Mouse (Mus musculus) monocyte, adult 59 days (primary cell): ENCODE results near the gene Mcm7. TPM values are rescaled to one million over a fixed set of nuclear protein-coding genes. Genes with fewer than 3 reads are reported as not detected.

Experiments used
- total RNA-seq, 2 experiments: library from RNA; stranded (reverse); gene quantifications; one replicate each; pipeline ENCODE4 v1.2.4; 2023

Mcm7 gene
- total RNA-seq = 10 to 100 TPM; 22.7 to 24.9 TPM

GRCm38 (mm10) chr5:138171695-138172491, at the start of gene Mcm7, which contains the start of gene Ap4m1:
Mcm7 (minus strand) TSS chr5:138172422.
Ap4m1 (plus strand) TSS chr5:138172002.

DNA sequence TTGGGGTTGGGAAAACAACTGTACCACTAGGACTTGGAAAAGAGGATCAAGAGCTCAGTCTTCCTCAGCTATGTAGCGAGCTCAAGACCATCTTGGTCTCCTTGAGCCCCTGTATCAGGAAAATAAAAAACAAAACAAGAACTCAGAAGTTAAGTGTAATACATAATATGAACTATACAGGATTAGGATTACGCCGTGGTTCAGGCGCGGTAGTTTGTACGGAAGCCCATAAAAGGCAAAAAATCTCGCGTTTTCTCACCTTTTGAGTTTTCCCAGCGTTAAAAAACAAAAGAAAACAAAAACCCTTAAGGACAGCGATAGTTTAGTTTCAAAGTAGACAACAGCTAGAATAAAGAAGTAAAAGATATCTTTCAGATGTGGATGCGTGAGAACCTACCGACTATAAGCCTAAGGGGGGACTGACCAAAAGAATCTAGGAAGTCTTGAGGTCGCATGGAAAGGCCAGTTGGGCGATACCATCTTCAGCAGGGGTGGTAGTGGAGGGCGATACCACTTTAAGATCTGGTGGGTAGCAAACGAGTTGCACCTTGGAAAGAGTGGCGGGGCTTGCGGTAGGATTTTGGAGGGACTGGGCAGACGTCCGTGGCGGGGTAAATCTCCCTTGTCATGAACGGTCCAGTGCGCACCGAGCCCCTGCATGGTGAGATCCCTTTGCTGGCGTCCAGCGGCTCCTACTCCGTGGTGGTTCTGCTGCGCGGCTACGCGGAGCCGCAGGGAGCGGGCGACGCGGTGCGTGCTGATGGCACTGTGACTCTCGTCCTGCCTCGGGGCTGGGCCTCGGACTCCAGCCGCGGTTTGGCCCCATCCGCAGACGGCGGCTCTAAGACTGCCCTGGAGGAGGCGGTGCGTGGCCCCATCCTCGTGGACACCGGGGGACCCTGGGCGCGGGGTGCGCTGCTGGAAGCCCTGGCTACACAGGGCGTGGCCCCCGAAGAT, 21.8 kb upstream of the Mcm7 start, which contains the start of gene Mblac1:
Gene Mblac1 (plus strand): TSS at position 544 of the 957 bp plus-strand sequence.

DNA sequence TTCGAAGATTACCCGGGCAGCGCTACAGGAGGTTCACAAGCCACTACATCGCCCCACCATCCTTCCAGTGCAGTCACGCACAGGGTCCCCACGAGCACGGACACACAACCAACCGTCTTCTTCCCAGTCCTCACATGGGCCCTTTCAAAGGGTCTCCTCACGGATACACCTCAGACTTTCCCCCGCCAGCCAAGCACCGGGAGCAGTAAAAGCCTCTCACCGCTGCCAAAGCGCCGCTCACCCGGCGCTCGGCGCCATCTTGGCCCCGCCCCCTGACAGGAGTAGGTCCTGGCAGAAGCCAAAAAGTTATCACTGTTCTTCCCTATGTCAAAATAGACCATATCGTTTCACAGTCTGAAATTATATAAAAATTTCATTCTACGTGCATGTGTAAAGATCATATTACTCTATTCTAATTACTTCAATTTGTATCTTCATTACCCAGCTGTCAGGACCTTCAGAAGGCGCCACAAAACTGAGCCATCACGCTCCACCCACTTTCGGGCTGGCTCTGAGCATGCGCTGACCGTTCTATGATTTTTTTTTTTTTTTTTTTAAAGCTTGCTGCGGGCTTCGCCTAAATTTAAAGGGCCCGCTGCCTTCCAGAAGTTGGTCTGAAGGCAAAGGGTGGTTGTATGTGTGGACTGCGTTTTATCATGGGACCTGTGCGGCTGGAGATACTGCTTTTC, 14.9 kb upstream of the Mcm7 start, which contains the start of the genes Taf6 and Cnpy4:
Gene Taf6 (minus strand): TSS at position 502 of the 689 bp plus-strand sequence.
Gene Cnpy4 (plus strand): TSS at position 536 of the 689 bp plus-strand sequence.

GRCm38 (mm10) chr5:138160842-138161665, 11.2 kb downstream of the Mcm7 start, which contains the start of gene Cops6:
Cops6 (plus strand) TSS chr5:138161071.

DNA sequence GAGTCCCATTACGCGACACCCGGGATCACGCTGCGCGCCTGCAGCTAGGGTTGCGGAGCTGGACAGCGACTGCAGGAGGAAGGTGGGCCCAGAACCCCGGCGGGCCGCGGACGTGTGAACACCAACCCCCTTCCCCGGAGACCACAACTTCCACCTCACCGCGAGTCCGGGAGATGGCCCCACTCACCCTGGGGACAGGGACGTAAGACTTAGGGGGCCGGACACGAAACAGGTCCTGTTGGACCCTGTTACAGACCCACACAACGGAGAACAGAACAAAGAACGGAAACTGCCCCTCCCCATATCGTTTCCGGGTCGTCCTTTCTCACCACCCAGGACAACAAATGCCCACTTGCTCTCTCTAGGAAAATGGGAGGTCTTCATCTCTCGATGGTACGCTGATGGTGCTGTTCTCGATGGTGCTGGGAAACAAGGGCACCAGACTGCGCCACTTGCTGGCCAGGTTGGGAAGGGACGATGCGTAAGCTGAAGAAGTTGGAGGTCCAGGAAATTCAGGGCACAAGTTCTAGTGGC, 16.7 kb downstream of the Mcm7 start, which contains the start of gene Zfp113:
Gene Zfp113 (minus strand): TSS at position 302 of the 534 bp plus-strand sequence.

DNA sequence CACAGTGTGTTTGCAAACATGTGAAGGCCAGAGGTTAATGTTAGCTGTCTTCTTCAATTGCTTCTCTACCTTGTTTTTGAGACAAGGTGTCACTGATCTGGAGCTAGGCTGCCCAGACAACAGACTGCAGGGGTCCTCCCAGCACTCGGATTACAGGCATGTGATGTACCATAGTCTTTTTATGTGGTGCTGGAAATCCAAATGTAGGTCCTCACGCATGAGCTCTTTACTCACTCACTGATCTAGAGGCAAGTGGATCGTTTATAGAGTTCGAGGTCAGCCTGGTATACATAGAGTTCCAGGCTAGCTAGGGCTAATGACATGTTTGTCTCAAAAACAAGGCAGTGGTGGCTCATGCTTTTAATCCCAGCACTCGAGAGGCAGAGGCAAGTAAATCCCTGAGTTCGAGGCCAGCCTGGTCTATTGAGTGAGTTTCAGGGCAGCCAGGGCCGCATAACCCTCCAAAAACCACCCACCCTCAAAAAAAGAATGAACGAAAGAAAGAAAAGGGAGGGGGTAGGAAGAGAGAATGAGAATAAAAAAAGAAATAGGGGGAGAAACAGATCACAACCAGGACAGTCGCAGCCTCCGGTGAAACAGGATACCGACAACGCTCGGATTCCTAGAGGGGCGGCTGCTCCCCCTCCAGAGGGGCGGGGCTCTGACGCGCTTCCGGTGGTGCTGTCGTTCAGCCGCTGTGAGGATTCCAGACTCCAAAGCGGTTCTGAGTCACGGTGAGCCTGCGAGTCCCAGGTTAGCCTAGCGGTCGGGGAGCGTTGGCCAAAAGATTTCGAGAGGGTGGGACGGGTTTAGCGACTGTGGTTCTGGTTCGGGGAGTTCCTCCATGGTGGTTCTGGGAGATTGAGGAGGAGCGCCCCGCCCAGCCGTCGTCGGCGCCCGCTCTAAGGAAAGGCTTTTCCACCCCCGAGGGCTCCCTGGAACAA, 55.7 kb downstream of the Mcm7 start, which contains the start of gene Zscan21:
Gene Zscan21 (plus strand): TSS at position 649 of the 944 bp plus-strand sequence.

Other genes with a start within 250 kb of the Mcm7 start
- not detected for gene Gjc3, start 209.3 kb downstream of the Mcm7 start, total RNA-seq
- not detected for gene Azgp1, start 190.9 kb downstream of the Mcm7 start, total RNA-seq
- gene Smok3a, start 151.2 kb downstream of the Mcm7 start, total RNA-seq = not detected
- not detected for gene Smok3b, start 151.0 kb downstream of the Mcm7 start, total RNA-seq
- not detected for gene Smok3c, start 119.2 kb downstream of the Mcm7 start, total RNA-seq
- 10 to 100 TPM; 11.2 to 12.3 TPM for gene Zkscan1, start 87.3 kb downstream of the Mcm7 start, total RNA-seq
- gene Zscan21, start 55.5 kb downstream of the Mcm7 start, total RNA-seq = 1 to 10 TPM; 7.0 to 7.9 TPM
- gene Zfp113, start 16.7 kb downstream of the Mcm7 start, total RNA-seq = 1 to 10 TPM; 2.5 to 3.6 TPM
- gene Cops6, start 11.4 kb downstream of the Mcm7 start, total RNA-seq = 10 to 100 TPM; 45.2 to 52.4 TPM
- 10 to 100 TPM; 44.6 to 51.6 TPM for gene Ap4m1, start 420 bp downstream of the Mcm7 start, total RNA-seq
- 10 to 100 TPM; 22.3 to 23.2 TPM for gene Taf6, start 15.0 kb upstream of the Mcm7 start, total RNA-seq
- 10 to 100 TPM; 12.7 to 16.3 TPM for gene Cnpy4, start 15.1 kb upstream of the Mcm7 start, total RNA-seq
- 1 to 10 TPM; 3.1 to 4.2 TPM for gene Mblac1, start 21.9 kb upstream of the Mcm7 start, total RNA-seq
- gene Nxpe5, start 53.5 kb upstream of the Mcm7 start, total RNA-seq = 1 to 10 TPM; 6.4 to 8.4 TPM
- 10 to 100 TPM; 77.4 to 83.2 TPM for gene Lamtor4, start 83.1 kb upstream of the Mcm7 start, total RNA-seq
- 10 to 100 TPM; 54.7 to 72.0 TPM for gene BC037034, start 91.6 kb upstream of the Mcm7 start, total RNA-seq
- under 1 TPM in 1 of 2 experiments, not detected in 1; 0.30 TPM for gene Gal3st4, start 100.4 kb upstream of the Mcm7 start, total RNA-seq
- not detected for gene Gm43720, start 107.5 kb upstream of the Mcm7 start, total RNA-seq
- 1 to 10 TPM; 2.0 to 2.5 TPM for gene Gpc2, start 107.6 kb upstream of the Mcm7 start, total RNA-seq
- gene Stag3, start 107.8 kb upstream of the Mcm7 start, total RNA-seq = 1 to 10 TPM in 1 of 2 experiments, under 1 TPM in 1; 0.67 to 1.6 TPM
- 10 to 100 TPM in 1 of 2 experiments, 1 to 10 TPM in 1; 8.9 to 11.7 TPM for gene Pvrig, start 169.5 kb upstream of the Mcm7 start, total RNA-seq